Mouse (Mus musculus) hindbrain, embryonic 14.5 days (tissue): ENCODE measurements around the gene Apoa2. TPM values are rescaled to one million over a fixed set of nuclear protein-coding genes. Genes with fewer than 3 reads are reported as not detected.

ENCODE experiments used
- ATAC-seq: fragments of 200-750 bp; cut with Nextera tagmentation; 2 replicates; pipeline ENCODE4 v1.8.0; 2017; ENCODE audit warnings: moderate number of reproducible peaks, mild to moderate bottlenecking, moderate TSS enrichment, moderate library complexity; ENCODE audit not compliant: low FRiP score
- DNase-seq: peaks from one replicate; pipeline ENCODE4 v3.0.0-alpha.2; 2015; ENCODE audit warnings: low spot score
- H3K27ac ChIP-seq: fragments of 300-500 bp; sonication (generic); 2 replicates; pipeline ENCODE4 v1.5.1; 2014; ENCODE audit warnings: mild to moderate bottlenecking, moderate library complexity
- H3K27me3 ChIP-seq: fragments of 300-500 bp; sonication (generic); 2 replicates; pipeline ENCODE4 v1.6.1; 2014; ENCODE audit warnings: mild to moderate bottlenecking, low read length, mixed read lengths; ENCODE audit not compliant: control insufficient read depth, insufficient read depth
- H3K36me3 ChIP-seq: fragments of 300-500 bp; sonication (generic); replicated peaks from 2 replicates; pipeline ENCODE4 v1.6.1; 2014; ENCODE audit not compliant: control insufficient read depth, insufficient read depth
- H3K4me1 ChIP-seq: fragments of 300-500 bp; sonication (generic); replicated peaks from 2 replicates; pipeline ENCODE4 v1.6.1; 2014; ENCODE audit warnings: antibody characterized with exemption, low read length, mixed read lengths; ENCODE audit not compliant: control insufficient read depth, insufficient read depth
- H3K4me2 ChIP-seq: fragments of 300-500 bp; sonication (generic); replicated peaks from 2 replicates; pipeline ENCODE4 v1.6.1; 2014; ENCODE audit warnings: mild to moderate bottlenecking, moderate library complexity
- H3K4me3 ChIP-seq: fragments of 300-500 bp; sonication (generic); replicated peaks from 2 replicates; pipeline ENCODE4 v1.5.1; 2014; ENCODE audit warnings: mild to moderate bottlenecking, low read length
- H3K9ac ChIP-seq: fragments of 300-500 bp; sonication (generic); 2 replicates; pipeline ENCODE4 v1.6.1; 2014
- H3K9me3 ChIP-seq: fragments of 300-500 bp; sonication (generic); 2 replicates; pipeline ENCODE4 v1.6.1; 2016; ENCODE audit warnings: low read length; ENCODE audit not compliant: control insufficient read depth
- WGBS: fragments of 180-500 bp; shearing (Covaris S2); extraction: QIAGEN DNeasy Blood & Tissue Kit; methylation state at CpG from one replicate; pipeline ENCODE4 v1.1.7; 2014; 5-methylcytosine and 5-hydroxymethylcytosine counted together
- polyA plus RNA-seq: library from polyadenylated mRNA; unstranded; fragments of >200 nt; fragmentation: Nextera tagmentation; extraction: Ambion mirVana; gene quantifications from 2 replicates; pipeline ENCODE4 v1.2.1, GENCODE M21; 2014

The Apoa2 gene
- polyA plus RNA-seq, 1 experiment from 2014 or later: 7.0 TPM

DNA sequence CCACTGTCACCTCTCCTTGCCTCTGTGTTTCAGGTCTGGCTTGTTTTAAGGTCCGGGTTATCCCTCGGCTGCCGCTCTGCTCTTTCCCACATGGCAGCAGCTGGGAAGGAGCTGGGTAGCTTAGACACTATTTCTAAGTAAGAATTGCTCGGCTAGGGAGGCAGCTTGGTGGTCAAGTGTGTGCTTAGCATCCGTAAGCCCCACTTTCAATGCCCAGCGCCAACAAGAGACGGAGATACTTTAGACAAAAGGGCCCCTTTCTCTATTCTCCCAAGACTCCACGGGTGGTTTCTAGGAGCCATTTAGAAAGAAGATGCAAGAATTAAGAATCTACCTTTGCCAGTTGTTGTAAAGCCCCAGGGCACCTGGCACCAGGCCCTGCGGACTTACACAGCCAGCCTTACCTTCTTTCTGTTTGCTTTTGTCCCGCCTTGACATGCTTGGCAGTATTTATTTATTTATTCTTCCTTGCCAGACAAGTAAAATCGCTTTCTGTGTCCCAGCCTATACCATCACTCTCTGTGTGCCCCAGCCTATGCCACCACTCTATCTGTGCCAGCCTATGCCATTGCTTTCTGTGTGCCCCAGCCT is 50.4 kb downstream of the Apoa2 start:
- Histone ChIP-seq H3K27ac (no peak overlapping the region), H3K9ac (no peak overlapping the region), H3K4me1 (peaks cover 19% of the 10 kb centered on the region), H3K27me3 (no peaks in the 10 kb centered on the region), H3K4me2 (no peak overlapping the region), H3K36me3 (peaks cover 66% of the 10 kb centered on the region), H3K4me3 (no peak overlapping the region), H3K9me3 (no peaks in the 10 kb centered on the region)
- ATAC-seq (no peak), DNase-seq (no peak)
- 80% methylated on average over 11 of the region's 11 CpGs for WGBS

Other genes starting within 250 kb of the Apoa2 start
- 1.2 and 1.8 TPM in 2 replicates for gene Fcgr2b, start 248.5 kb upstream of the Apoa2 start, polyA plus RNA-seq
- 0.33 and 0.56 TPM in 2 replicates for gene Fcgr4, start 206.1 kb upstream of the Apoa2 start, polyA plus RNA-seq
- 9.6 and 11.6 TPM in 2 replicates for gene Fcgr3, start 160.1 kb upstream of the Apoa2 start, polyA plus RNA-seq
- gene Cfap126, start 111.1 kb upstream of the Apoa2 start, polyA plus RNA-seq: 11.7 and 20.3 TPM in 2 replicates
- gene Sdhc, start 74.5 kb upstream of the Apoa2 start, polyA plus RNA-seq: 311 and 314 TPM in 2 replicates
- 3.5 and 4.8 TPM in 2 replicates for gene Mpz, start 74.3 kb upstream of the Apoa2 start, polyA plus RNA-seq
- gene Pcp4l1, start 28.8 kb upstream of the Apoa2 start, polyA plus RNA-seq: 37.2 and 55.1 TPM in 2 replicates
- 0.21 and 0.50 TPM in 2 replicates for gene Nr1i3, start 11.1 kb upstream of the Apoa2 start, polyA plus RNA-seq
- 41.2 and 47.0 TPM in 2 replicates for gene Tomm40l, start 2.5 kb upstream of the Apoa2 start, polyA plus RNA-seq
- 25.2 and 30.1 TPM in 2 replicates for gene Fcer1g, start 9.3 kb downstream of the Apoa2 start, polyA plus RNA-seq
- 3.0 and 3.7 TPM in 2 replicates for gene Adamts4, start 25.4 kb downstream of the Apoa2 start, polyA plus RNA-seq
- gene Ndufs2, start 26.3 kb downstream of the Apoa2 start, polyA plus RNA-seq: 218 and 247 TPM in 2 replicates
- 86.5 and 88.6 TPM in 2 replicates for gene B4galt3, start 45.3 kb downstream of the Apoa2 start, polyA plus RNA-seq
- gene Ppox, start 56.1 kb downstream of the Apoa2 start, polyA plus RNA-seq: 43.5 and 44.6 TPM in 2 replicates
- gene Usp21, start 62.9 kb downstream of the Apoa2 start, polyA plus RNA-seq: 80.1 and 85.8 TPM in 2 replicates
- 116 and 131 TPM in 2 replicates for gene Ufc1, start 70.0 kb downstream of the Apoa2 start, polyA plus RNA-seq
- 45.9 and 49.9 TPM in 2 replicates for gene Dedd, start 104.1 kb downstream of the Apoa2 start, polyA plus RNA-seq
- 36.6 and 37.8 TPM in 2 replicates for gene Nit1, start 120.6 kb downstream of the Apoa2 start, polyA plus RNA-seq
- gene Pfdn2, start 120.6 kb downstream of the Apoa2 start, polyA plus RNA-seq: 60.3 and 66.1 TPM in 2 replicates
- 2.6 and 3.9 TPM in 2 replicates for gene Klhdc9, start 135.7 kb downstream of the Apoa2 start, polyA plus RNA-seq
- 2.3 TPM in 2 replicates for gene Nectin4, start 145.0 kb downstream of the Apoa2 start, polyA plus RNA-seq
- 0.31 and 0.71 TPM in 2 replicates for gene Arhgap30, start 163.9 kb downstream of the Apoa2 start, polyA plus RNA-seq
- 166 and 175 TPM in 2 replicates for gene Usf1, start 186.3 kb downstream of the Apoa2 start, polyA plus RNA-seq
- gene Tstd1, start 193.8 kb downstream of the Apoa2 start, polyA plus RNA-seq: 2.4 and 3.1 TPM in 2 replicates
- 12.8 and 14.0 TPM in 2 replicates for gene F11r, start 212.5 kb downstream of the Apoa2 start, polyA plus RNA-seq